Mouse (Mus musculus) liver, adult 2 months (tissue): ENCODE measurements around the gene Bpi. TPM values are rescaled to one million over a fixed set of nuclear protein-coding genes. Genes with fewer than 3 reads are reported as not detected.
A peak's percentile ranks its signal among the peaks of the same experiment; 100 is the strongest.

Experiments
- DNase-seq: peaks from one replicate; pipeline ENCODE4 v3.0.0-alpha.2; 2011; ENCODE audit warnings: low read depth, low spot score; ENCODE audit errors: extremely low read depth
- H3K27ac ChIP-seq: fragments of 200-500 bp; replicated peaks from 2 replicates; pipeline ENCODE4 v1.5.1; 2012; ENCODE audit warnings: low read depth, mild to moderate bottlenecking, control low read depth, inconsistent platforms, low read length; ENCODE audit not compliant: insufficient read depth
- H3K27me3 ChIP-seq: fragments of 200-500 bp; 2 replicates; pipeline ENCODE4 v1.6.1; 2012; ENCODE audit warnings: mild to moderate bottlenecking, moderate library complexity, low read length, inconsistent platforms; ENCODE audit not compliant: control insufficient read depth, insufficient read depth
- H3K36me3 ChIP-seq: fragments of 200-500 bp; 2 replicates; pipeline ENCODE4 v1.6.1; 2012; ENCODE audit warnings: low read length, inconsistent platforms; ENCODE audit not compliant: control insufficient read depth, insufficient read depth
- H3K4me1 ChIP-seq: fragments of 200-500 bp; 2 replicates; pipeline ENCODE4 v1.6.1; 2011; ENCODE audit warnings: low read length; ENCODE audit not compliant: control insufficient read depth, insufficient read depth
- H3K4me3 ChIP-seq: fragments of 200-500 bp; 2 replicates; pipeline ENCODE4 v1.5.1; 2011; ENCODE audit warnings: low read depth, mild to moderate bottlenecking, control low read depth, low read length, moderate library complexity; ENCODE audit not compliant: insufficient read depth
- H3K79me2 ChIP-seq: fragments of 200-500 bp; 2 replicates; pipeline ENCODE4 v1.6.1; 2012; ENCODE audit warnings: inconsistent platforms, mild to moderate bottlenecking, low read length, moderate library complexity; ENCODE audit not compliant: control insufficient read depth, insufficient read depth
- H3K9ac ChIP-seq: fragments of 200-500 bp; 2 replicates; pipeline ENCODE4 v1.6.1; 2012; ENCODE audit warnings: low read depth, mild to moderate bottlenecking, control low read depth, inconsistent platforms, low read length
- CTCF ChIP-seq: fragments of 200-500 bp; IDR thresholded peaks from 2 replicates; pipeline ENCODE4 v1.5.1; 2011; ENCODE audit warnings: low read depth, low read length, control low read depth
- POLR2A ChIP-seq: fragments of 200-500 bp; IDR thresholded peaks from 2 replicates; pipeline ENCODE4 v1.6.1; 2011; ENCODE audit warnings: low read length, control low read depth; ENCODE audit not compliant: insufficient read depth; ENCODE audit errors: extremely low read depth
- WGBS: fragments of 180-500 bp; shearing (Covaris S2); methylation state at CpG from one replicate; pipeline ENCODE4 v1.1.7; 2018; 5-methylcytosine and 5-hydroxymethylcytosine counted together
- polyA plus RNA-seq: library from polyadenylated mRNA; depleted of rRNA; stranded (reverse); fragments of >200 nt; gene quantifications from 2 replicates; pipeline ENCODE4 v1.2.3, GENCODE M21; 2012
- total RNA-seq: library from RNA; depleted of rRNA; stranded (reverse); fragments of >200 nt; gene quantifications from 2 replicates; pipeline ENCODE4 v1.2.3, GENCODE M21; 2014

Bpi gene
- total and polyA plus RNA-seq, 2 experiments = not detected

- Histone ChIP-seq H3K27ac (no peak overlapping the region), H3K4me3 (no peak overlapping the region), H3K36me3 (no peaks in the 10 kb centered on the region), H3K9ac (no peak overlapping the region), H3K27me3 (no peaks in the 10 kb centered on the region), H3K4me1 (0 out of 2 replicates have a peak, but pooled peaks cover 4% of the 10 kb centered on the region), H3K79me2 (no peaks in the 10 kb centered on the region)
- TF ChIP-seq POLR2A (no peak), CTCF (no peak)
- no peak for DNase-seq
- 96% methylated on average over 8 of the region's 8 CpGs for WGBS
Measured at GRCm38 (mm10) chr2:158216510-158216909, 41.4 kb upstream of the Bpi start.

- H3K27ac ChIP-seq = no peak overlapping the region
- H3K36me3 ChIP-seq = no peaks in the 10 kb centered on the region
- H3K27me3 ChIP-seq = no peaks in the 10 kb centered on the region
- no peak overlapping the region for H3K4me3 ChIP-seq
- H3K9ac ChIP-seq = no peak overlapping the region
- no peak for DNase-seq
- no peaks in the 10 kb centered on the region for H3K79me2 ChIP-seq
- 0 out of 2 replicates have a peak, but pooled peaks cover 4% of the 10 kb centered on the region for H3K4me1 ChIP-seq
- no peak for TF ChIP-seq CTCF
- no peak for TF ChIP-seq POLR2A
- WGBS = 80% methylated on average over 2 of the region's 2 CpGs
Measured at GRCm38 (mm10) chr2:158219562-158219961, 38.3 kb upstream of the Bpi start.

DNA sequence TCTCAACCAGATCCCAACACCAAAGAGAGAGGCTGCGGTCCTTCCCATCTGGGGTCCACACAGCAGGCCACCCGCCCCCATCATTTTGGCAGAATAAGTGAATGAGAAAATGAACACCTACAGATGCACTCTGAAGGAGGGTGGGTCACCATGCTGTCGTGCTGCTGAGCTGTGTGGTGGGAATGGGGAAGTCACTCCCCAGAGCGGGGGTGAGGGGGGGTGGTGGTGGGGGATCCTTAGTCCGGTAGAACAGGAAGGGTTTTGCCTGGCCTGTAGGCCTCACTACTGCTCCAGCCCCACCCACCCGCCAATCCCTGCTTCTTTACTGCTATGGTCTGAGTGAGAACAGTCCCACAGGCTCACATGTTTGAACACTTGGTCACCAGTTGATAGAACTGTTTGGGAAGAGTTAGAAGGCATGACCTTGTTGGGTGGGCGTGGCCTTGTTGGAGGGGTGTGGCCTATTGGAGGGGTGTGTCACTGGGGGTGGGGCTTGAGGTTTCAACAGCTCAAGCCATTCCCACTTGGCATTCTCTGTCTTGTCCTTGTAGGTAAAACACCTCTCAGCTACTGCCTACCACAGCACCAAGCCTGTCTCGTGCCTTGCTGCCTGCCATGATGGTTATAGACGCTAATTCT is 36.3 kb upstream of the Bpi start:
- Histone ChIP-seq H3K4me1 (peaks cover 2% of the 10 kb centered on the region; the same call in 1 of the 2 replicates), H3K36me3 (no peaks in the 10 kb centered on the region), H3K27me3 (no peaks in the 10 kb centered on the region), H3K4me3 (no peak overlapping the region), H3K27ac (no peak overlapping the region), H3K79me2 (no peaks in the 10 kb centered on the region), H3K9ac (no peak overlapping the region)
- TF ChIP-seq POLR2A = no peak
- WGBS = 92% methylated on average over 9 of the region's 9 CpGs
- peak; percentile 21 for DNase-seq

DNA sequence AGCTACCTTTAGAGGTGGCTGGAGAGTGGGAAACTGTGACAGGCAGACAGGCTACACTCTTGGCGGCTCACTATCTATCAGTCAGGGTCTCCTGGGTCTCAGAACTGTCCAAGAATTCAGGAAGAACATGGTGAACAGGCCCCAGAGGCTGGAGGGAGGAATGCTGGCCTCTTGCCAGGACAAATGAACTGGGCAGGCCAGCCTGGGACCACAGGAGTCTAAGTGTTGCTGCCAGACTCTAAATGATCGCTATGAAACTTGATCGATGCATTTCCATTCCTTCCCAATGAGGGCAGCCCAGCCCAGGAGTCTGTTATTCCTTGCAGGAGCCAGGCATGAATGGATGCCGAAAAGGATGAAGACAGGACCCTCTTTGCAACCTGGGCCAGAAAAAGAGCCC is 35.2 kb upstream of the Bpi start:
- H3K4me1 ChIP-seq = peaks cover 2% of the 10 kb centered on the region; the same call in 1 of the 2 replicates
- WGBS = 71% methylated on average over 4 of the region's 4 CpGs
- no peak for DNase-seq
- TF ChIP-seq POLR2A = no peak
- no peak for TF ChIP-seq CTCF
- H3K79me2 ChIP-seq = no peaks in the 10 kb centered on the region
- H3K36me3 ChIP-seq = no peaks in the 10 kb centered on the region
- no peak overlapping the region for H3K4me3 ChIP-seq
- no peak overlapping the region for H3K27ac ChIP-seq
- H3K27me3 ChIP-seq = no peaks in the 10 kb centered on the region
- H3K9ac ChIP-seq = no peak overlapping the region

DNA sequence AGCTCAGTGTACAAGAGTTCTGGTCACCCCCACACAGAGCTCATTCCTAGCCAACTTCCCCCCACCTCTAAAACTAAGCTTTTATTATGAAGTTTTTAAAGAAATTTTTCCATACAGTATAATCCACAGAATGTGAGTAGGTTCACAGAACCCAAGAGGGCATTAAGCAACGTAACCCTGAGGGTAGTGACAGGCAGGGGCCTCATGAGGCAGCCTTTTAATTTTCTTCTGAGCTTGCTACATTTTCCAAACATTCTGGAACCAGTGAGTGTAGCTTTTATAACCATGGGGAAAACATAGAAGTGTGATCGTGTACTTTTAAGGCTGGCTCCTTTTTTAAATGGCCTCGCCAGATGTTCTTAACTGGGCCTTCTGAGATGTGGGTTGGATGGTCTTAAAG is 34.4 kb upstream of the Bpi start:
- TF ChIP-seq POLR2A = no peak
- no peaks in the 10 kb centered on the region for H3K36me3 ChIP-seq
- H3K9ac ChIP-seq = no peak overlapping the region
- no peak overlapping the region for H3K4me3 ChIP-seq
- H3K79me2 ChIP-seq = no peaks in the 10 kb centered on the region
- DNase-seq = no peak
- peaks cover 2% of the 10 kb centered on the region; the same call in 1 of the 2 replicates for H3K4me1 ChIP-seq
- no peaks in the 10 kb centered on the region for H3K27me3 ChIP-seq
- H3K27ac ChIP-seq = no peak overlapping the region
- WGBS = 88% methylated on average over 3 of the region's 3 CpGs

GRCm38 (mm10) chr2:158225301-158225700 is 32.6 kb upstream of the Bpi start:
- no peaks in the 10 kb centered on the region for H3K27me3 ChIP-seq
- peak; percentile 85 for DNase-seq
- 0 out of 2 replicates have a peak overlapping the region, but pooled peaks have one; percentile 17 for H3K9ac ChIP-seq
- no peak overlapping the region for H3K4me3 ChIP-seq
- no peaks in the 10 kb centered on the region for H3K79me2 ChIP-seq
- no peak overlapping the region for H3K27ac ChIP-seq
- H3K4me1 ChIP-seq = peaks cover 4% of the 10 kb centered on the region; the same call in 1 of the 2 replicates
- no peak for TF ChIP-seq POLR2A
- peak; percentile 92 for TF ChIP-seq CTCF
- H3K36me3 ChIP-seq = no peaks in the 10 kb centered on the region
- 14% methylated on average over 5 of the region's 5 CpGs for WGBS
